ENCODE assay signal across 9 mouse cellular contexts in the genomic region with DNA sequence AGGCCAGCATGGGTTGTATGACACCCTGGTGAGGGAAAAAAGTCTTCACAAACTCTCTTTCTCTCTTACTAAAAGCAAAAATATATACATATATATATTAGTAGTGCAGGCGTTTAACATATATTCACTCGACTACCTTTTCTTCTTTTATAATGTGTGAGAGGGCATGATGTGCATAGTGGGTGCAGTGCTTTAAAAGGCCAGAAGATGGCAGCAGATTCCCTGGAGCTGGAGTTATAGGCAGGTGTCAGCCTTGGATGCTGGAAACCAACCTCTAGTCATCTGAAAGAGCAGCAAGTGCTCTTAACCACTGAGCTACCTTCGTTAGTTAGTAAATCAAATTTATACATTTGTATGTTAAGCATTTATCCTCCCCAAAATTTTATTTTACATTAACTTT. TPM values are rescaled to one million over a fixed set of nuclear protein-coding genes. Genes with fewer than 3 reads are reported as not detected.
A peak's percentile ranks its signal among the peaks of the same experiment; 100 is the strongest.
DNase-seq lines count a peak whose midpoint lies in the region; ATAC-seq lines count a peak whose summit lies in the region.
"Had no signal": no experiment of that assay in that cellular context is flagged by ENCODE, and none has a peak within 500 bp of the region (broad histone marks: within the 10 kb centered on the region; RNA-seq: fewer than 3 reads in every experiment).

No protein-coding gene starts in this region.

- 86% methylated on average over 3 of the region's 3 CpGs for WGBS in intestine, embryonic 14.5 days
- 90% methylated on average over 3 of the region's 3 CpGs for whole genome bisulfite sequencing in intestine, embryonic 16.5 days

- no peak overlapping the region for H3K9ac ChIP-seq in intestine, embryonic 14.5 days (ENCODE audit: low read length)
- no peak overlapping the region for H3K9ac ChIP-seq in intestine, embryonic 16.5 days (ENCODE audit: low read depth, low read length)

- peaks cover 55% of the 10 kb centered on the region for H3K36me3 ChIP-seq in intestine, embryonic 14.5 days (ENCODE audit: control insufficient read depth, insufficient read depth, low read length)
- H3K36me3 ChIP-seq in intestine, embryonic 16.5 days (ENCODE audit: control insufficient read depth, insufficient read depth, low read length): peaks cover 14% of the 10 kb centered on the region; the same call in 1 of the 2 replicates

- DNase-seq in intestine, embryonic 14.5 days (ENCODE audit: low spot score): peak; percentile 60
- peak; percentile 77 for DNase-seq in CD4-positive, CD25-positive, alpha-beta regulatory T cell, adult 2 months (ENCODE audit: low read depth, low spot score)
- peak; percentile 70 for DNase-seq in ZHBTc4 (ENCODE audit: low read depth, low spot score)
- DNase-seq in kidney, postnatal 10 days: peak; percentile 63
- no peak for DNase-seq in frontal cortex, postnatal 10 days (ENCODE audit: low spot score in 2 of 2)

- H3K27ac ChIP-seq in intestine, embryonic 14.5 days (ENCODE audit: low read depth): no peak overlapping the region
- no peak overlapping the region for H3K27ac ChIP-seq in intestine, embryonic 16.5 days (ENCODE audit: low read length)
- H3K27ac ChIP-seq: macrophage had no signal

- H3K27me3 ChIP-seq in intestine, embryonic 14.5 days (replicated peaks; ENCODE audit: control insufficient read depth, insufficient read depth, low read length): no peaks in the 10 kb centered on the region
- H3K27me3 ChIP-seq in intestine, embryonic 16.5 days (replicated peaks; ENCODE audit: control insufficient read depth, insufficient read depth, low read length): no peaks in the 10 kb centered on the region

- no peak overlapping the region for H3K4me2 ChIP-seq in intestine, embryonic 14.5 days (ENCODE audit: low read length)
- H3K4me2 ChIP-seq in intestine, embryonic 16.5 days (ENCODE audit: low read depth, low read length): no peak overlapping the region

- no peak for ATAC-seq in intestine, embryonic 14.5 days (replicated peaks; ENCODE audit: low FRiP score, low TSS enrichment, low read depth)
- ATAC-seq in intestine, embryonic 16.5 days: no peak
- ATAC-seq in common myeloid progenitor, adult 5-6 weeks (replicated peaks; ENCODE audit: low read depth, poor library complexity, severe bottlenecking): peak; percentile 81
- ATAC-seq in neutrophil, adult 5-6 weeks (ENCODE audit: extremely low read depth, insufficient number of reproducible peaks, low FRiP score, poor library complexity, severe bottlenecking): peak; percentile 87

- no peaks in the 10 kb centered on the region for H3K9me3 ChIP-seq in intestine, embryonic 14.5 days (ENCODE audit: control insufficient read depth, low read length)
- no peaks in the 10 kb centered on the region for H3K9me3 ChIP-seq in intestine, embryonic 16.5 days (ENCODE audit: control insufficient read depth, low read length)

- no peak overlapping the region for H3K4me3 ChIP-seq in intestine, embryonic 14.5 days (ENCODE audit: low read depth, low read length)
- H3K4me3 ChIP-seq in intestine, embryonic 16.5 days (ENCODE audit: low read length): no peak overlapping the region

- H3K4me1 ChIP-seq in intestine, embryonic 14.5 days (replicated peaks; ENCODE audit: control insufficient read depth, insufficient read depth, low read length): no peaks in the 10 kb centered on the region
- H3K4me1 ChIP-seq in intestine, embryonic 16.5 days (ENCODE audit: control insufficient read depth, insufficient read depth, low read length): no peaks in the 10 kb centered on the region

RNA-seq across cellular contexts. Expression of gene Fmc1, which starts 40.8 kb away (rescaled TPM):
- polyA plus RNA-seq in intestine, embryonic 14.5 days (2014; fragmentation: Nextera tagmentation; extraction: Ambion mirVana): 156 and 164 TPM in 2 replicates
- polyA plus RNA-seq in intestine, embryonic 16.5 days (2015; fragmentation: Nextera tagmentation; extraction: Ambion mirVana): 159 and 163 TPM in 2 replicates
- 11.7 and 47.1 TPM in 2 replicates for total RNA-seq in common myeloid progenitor, adult 5-6 weeks (2017)
- total RNA-seq in neutrophil, adult 5-6 weeks (2017): 7.9 and 8.5 TPM in 2 replicates

RNA-seq across cellular contexts. Expression of gene Luc7l2, which starts 58.6 kb away (rescaled TPM):
- 47.1 and 52.3 TPM in 2 replicates for polyA plus RNA-seq in intestine, embryonic 14.5 days (2014; fragmentation: Nextera tagmentation; extraction: Ambion mirVana)
- 24.9 and 26.7 TPM in 2 replicates for polyA plus RNA-seq in intestine, embryonic 16.5 days (2015; fragmentation: Nextera tagmentation; extraction: Ambion mirVana)
- total RNA-seq in common myeloid progenitor, adult 5-6 weeks (2017): 284 and 303 TPM in 2 replicates
- total RNA-seq in neutrophil, adult 5-6 weeks (2017): 403 and 418 TPM in 2 replicates

RNA-seq across cellular contexts. Expression of gene Ubn2, which starts 58.8 kb away (rescaled TPM):
- 14.7 and 15.7 TPM in 2 replicates for polyA plus RNA-seq in intestine, embryonic 14.5 days (2014; fragmentation: Nextera tagmentation; extraction: Ambion mirVana)
- 6.1 and 7.7 TPM in 2 replicates for polyA plus RNA-seq in intestine, embryonic 16.5 days (2015; fragmentation: Nextera tagmentation; extraction: Ambion mirVana)
- total RNA-seq in common myeloid progenitor, adult 5-6 weeks (2017): 19.7 and 28.8 TPM in 2 replicates
- 41.0 and 51.3 TPM in 2 replicates for total RNA-seq in neutrophil, adult 5-6 weeks (2017)

Comparison
In these comparisons a context has a peak if more than half of its experiments do, and no peak if none do; other contexts are left out.
1. ATAC-seq: peak in common myeloid progenitor, adult 5-6 weeks (single experiment) and neutrophil, adult 5-6 weeks (single experiment); none in intestine, embryonic 14.5 days (single experiment) and intestine, embryonic 16.5 days (single experiment).
2. DNase-seq: peak in intestine, embryonic 14.5 days (single experiment), CD4-positive, CD25-positive, alpha-beta regulatory T cell, adult 2 months (single experiment), ZHBTc4 (single experiment) and kidney, postnatal 10 days (single experiment); none in frontal cortex, postnatal 10 days (0 of 2).